In genomic region chr14:20964285-20964684, GRCm38 (mm10) we compare ENCODE assay signal across 23 mouse cellular contexts. TPM values are rescaled to one million over a fixed set of nuclear protein-coding genes. Genes with fewer than 3 reads are reported as not detected.
DNase-seq lines count a peak whose midpoint lies in the region; ATAC-seq lines count a peak whose summit lies in the region.
"Had no signal": no experiment of that assay in that cellular context is flagged by ENCODE, and none has a peak within 500 bp of the region (broad histone marks: within the 10 kb centered on the region; RNA-seq: fewer than 3 reads in every experiment).

No protein-coding gene starts in this region.

- H3K9me3 ChIP-seq in forebrain, embryonic 15.5 days, result no peaks in the 10 kb centered on the region
- H3K9me3 ChIP-seq in forebrain, embryonic 13.5 days (replicated peaks), result no peaks in the 10 kb centered on the region
- H3K9me3 ChIP-seq in heart, embryonic 13.5 days, result no peaks in the 10 kb centered on the region
- H3K9me3 ChIP-seq in kidney, embryonic 15.5 days (replicated peaks), result no peaks in the 10 kb centered on the region
- H3K9me3 ChIP-seq in neural tube, embryonic 13.5 days, result no peaks in the 10 kb centered on the region
- H3K9me3 ChIP-seq: embryonic facial prominence, embryonic 10.5 days; embryonic facial prominence, embryonic 15.5 days; limb, embryonic 12.5 days; lung, embryonic 15.5 days; midbrain, embryonic 10.5 days; midbrain, embryonic 15.5 days had no signal

- intact Hi-C loops in heart, postnatal 36 days (cut with DNase I), result no loop called here

- DNase-seq in heart, postnatal 36 days, result no peak
- no peak for DNase-seq in kidney, postnatal 36 days
- no peak for DNase-seq in frontal cortex, postnatal 25 days (ENCODE audit: low spot score in 2 of 2)
- DNase-seq: adrenal gland, adult 8-10 months; cerebellum, adult 8-10 months; cerebellum, postnatal 25 days; kidney, adult 18-20 months; kidney, postnatal 14 days; retina, postnatal 1 day; right cerebral cortex, postnatal 14 days had no signal

- no peak for ATAC-seq in forebrain, embryonic 15.5 days (replicated peaks)
- no peak for ATAC-seq in forebrain, embryonic 13.5 days
- no peak for ATAC-seq in heart, embryonic 13.5 days (ENCODE audit: extremely low read depth, insufficient number of reproducible peaks, low FRiP score, low TSS enrichment)
- no peak for ATAC-seq in kidney, embryonic 15.5 days (replicated peaks; ENCODE audit: low FRiP score)
- ATAC-seq in neural tube, embryonic 13.5 days (ENCODE audit: low read depth), result no peak
- ATAC-seq: midbrain, embryonic 15.5 days had no signal

- H3K9ac ChIP-seq in forebrain, embryonic 15.5 days (replicated peaks), result no peak overlapping the region
- no peak overlapping the region for H3K9ac ChIP-seq in forebrain, embryonic 13.5 days
- no peak overlapping the region for H3K9ac ChIP-seq in heart, embryonic 13.5 days
- H3K9ac ChIP-seq in kidney, embryonic 15.5 days, result no peak overlapping the region
- no peak overlapping the region for H3K9ac ChIP-seq in neural tube, embryonic 13.5 days
- H3K9ac ChIP-seq: embryonic facial prominence, embryonic 15.5 days; limb, embryonic 12.5 days; lung, embryonic 15.5 days; midbrain, embryonic 15.5 days had no signal

- no peak overlapping the region for H3K4me2 ChIP-seq in forebrain, embryonic 15.5 days (replicated peaks)
- no peak overlapping the region for H3K4me2 ChIP-seq in forebrain, embryonic 13.5 days
- no peak overlapping the region for H3K4me2 ChIP-seq in heart, embryonic 13.5 days
- no peak overlapping the region for H3K4me2 ChIP-seq in kidney, embryonic 15.5 days
- no peak overlapping the region for H3K4me2 ChIP-seq in neural tube, embryonic 13.5 days
- H3K4me2 ChIP-seq: embryonic facial prominence, embryonic 15.5 days; limb, embryonic 12.5 days; liver, embryonic 11.5 days; lung, embryonic 15.5 days; midbrain, embryonic 15.5 days had no signal

- H3K4me3 ChIP-seq in forebrain, embryonic 15.5 days, result no peak overlapping the region
- no peak overlapping the region for H3K4me3 ChIP-seq in forebrain, embryonic 13.5 days
- H3K4me3 ChIP-seq in heart, embryonic 13.5 days, result no peak overlapping the region
- H3K4me3 ChIP-seq in kidney, embryonic 15.5 days (replicated peaks), result no peak overlapping the region
- H3K4me3 ChIP-seq in neural tube, embryonic 13.5 days, result no peak overlapping the region
- H3K4me3 ChIP-seq: embryonic facial prominence, embryonic 10.5 days; embryonic facial prominence, embryonic 15.5 days; limb, embryonic 12.5 days; lung, embryonic 15.5 days; midbrain, embryonic 10.5 days; midbrain, embryonic 15.5 days had no signal

- peak overlapping the region; percentile 64 for H3K27ac ChIP-seq in forebrain, embryonic 15.5 days (replicated peaks)
- H3K27ac ChIP-seq in forebrain, embryonic 13.5 days, result no peak overlapping the region
- peak overlapping the region; percentile 48; the same call in 1 of the 2 replicates for H3K27ac ChIP-seq in heart, embryonic 13.5 days (replicated peaks)
- peak overlapping the region; percentile 60; the same call in 1 of the 2 replicates for H3K27ac ChIP-seq in kidney, embryonic 15.5 days
- H3K27ac ChIP-seq in neural tube, embryonic 13.5 days (replicated peaks), result peak overlapping the region; percentile 63
- H3K27ac ChIP-seq: embryonic facial prominence, embryonic 10.5 days; embryonic facial prominence, embryonic 15.5 days; limb, embryonic 12.5 days; lung, embryonic 15.5 days; midbrain, embryonic 10.5 days; midbrain, embryonic 15.5 days had no signal

- peaks cover 31% of the 10 kb centered on the region for H3K4me1 ChIP-seq in forebrain, embryonic 15.5 days
- peaks cover 28% of the 10 kb centered on the region for H3K4me1 ChIP-seq in forebrain, embryonic 13.5 days
- peaks cover 28% of the 10 kb centered on the region for H3K4me1 ChIP-seq in heart, embryonic 13.5 days
- H3K4me1 ChIP-seq in kidney, embryonic 15.5 days, result peaks cover 18% of the 10 kb centered on the region
- peaks cover 24% of the 10 kb centered on the region for H3K4me1 ChIP-seq in neural tube, embryonic 13.5 days (replicated peaks)
- H3K4me1 ChIP-seq: embryonic facial prominence, embryonic 10.5 days; embryonic facial prominence, embryonic 15.5 days; midbrain, embryonic 15.5 days had no signal

- 37% methylated on average over 2 of the region's 2 CpGs for WGBS in forebrain, embryonic 15.5 days
- WGBS in forebrain, embryonic 13.5 days, result 42% methylated on average over 2 of the region's 2 CpGs
- 54% methylated on average over 2 of the region's 2 CpGs for WGBS in heart, embryonic 13.5 days
- WGBS in kidney, embryonic 15.5 days, result 18% methylated on average over 2 of the region's 2 CpGs
- 12% methylated on average over 2 of the region's 2 CpGs for WGBS in neural tube, embryonic 13.5 days

- no peaks in the 10 kb centered on the region for H3K27me3 ChIP-seq in forebrain, embryonic 15.5 days
- H3K27me3 ChIP-seq in forebrain, embryonic 13.5 days, result no peaks in the 10 kb centered on the region
- no peaks in the 10 kb centered on the region for H3K27me3 ChIP-seq in heart, embryonic 13.5 days (replicated peaks)
- H3K27me3 ChIP-seq in kidney, embryonic 15.5 days, result no peaks in the 10 kb centered on the region
- no peaks in the 10 kb centered on the region for H3K27me3 ChIP-seq in neural tube, embryonic 13.5 days
- H3K27me3 ChIP-seq: CH12.LX; embryonic facial prominence, embryonic 15.5 days; limb, embryonic 12.5 days; lung, embryonic 15.5 days; midbrain, embryonic 15.5 days had no signal

- H3K36me3 ChIP-seq in forebrain, embryonic 15.5 days, result no peaks in the 10 kb centered on the region
- H3K36me3 ChIP-seq in forebrain, embryonic 13.5 days (ENCODE audit: poor library complexity, severe bottlenecking), result no peaks in the 10 kb centered on the region
- peaks cover 12% of the 10 kb centered on the region for H3K36me3 ChIP-seq in heart, embryonic 13.5 days
- H3K36me3 ChIP-seq in kidney, embryonic 15.5 days, result no peaks in the 10 kb centered on the region
- no peaks in the 10 kb centered on the region for H3K36me3 ChIP-seq in neural tube, embryonic 13.5 days
- H3K36me3 ChIP-seq: embryonic facial prominence, embryonic 10.5 days; embryonic facial prominence, embryonic 15.5 days; limb, embryonic 12.5 days; lung, embryonic 15.5 days; midbrain, embryonic 10.5 days; midbrain, embryonic 15.5 days had no signal

RNA-seq across cellular contexts. Expression of gene Vcl, which starts 35.1 kb away (rescaled TPM):
- 9.0 and 10.9 TPM in 2 replicates for polyA plus RNA-seq in forebrain, embryonic 15.5 days (2015; fragmentation: Nextera tagmentation; extraction: Ambion mirVana)
- polyA plus RNA-seq in forebrain, embryonic 13.5 days (2015; fragmentation: Nextera tagmentation; extraction: Ambion mirVana), result 8.8 and 8.9 TPM in 2 replicates
- polyA plus RNA-seq in heart, embryonic 13.5 days (2015; fragmentation: Nextera tagmentation; extraction: Ambion mirVana), result 67.1 and 69.8 TPM in 2 replicates
- 100 to 1,000 TPM; 113 to 137 TPM for total RNA-seq in heart, postnatal 36 days (2021)
- polyA plus RNA-seq in kidney, embryonic 15.5 days (2015; fragmentation: Nextera tagmentation; extraction: Ambion mirVana), result 46.4 and 51.3 TPM in 2 replicates
- 20.7 and 27.1 TPM in 2 replicates for polyA plus RNA-seq in neural tube, embryonic 13.5 days (2015; fragmentation: Nextera tagmentation; extraction: Ambion mirVana)
